Mouse (Mus musculus): ENCODE results near the gene Mmp20. TPM values are rescaled to one million over a fixed set of nuclear protein-coding genes. Genes with fewer than 3 reads are reported as not detected.

Mmp20 gene
- 0.02 TPM in 1 of 2 replicates, not detected in the other for polyA plus RNA-seq (2012; rRNA removed)

DNA sequence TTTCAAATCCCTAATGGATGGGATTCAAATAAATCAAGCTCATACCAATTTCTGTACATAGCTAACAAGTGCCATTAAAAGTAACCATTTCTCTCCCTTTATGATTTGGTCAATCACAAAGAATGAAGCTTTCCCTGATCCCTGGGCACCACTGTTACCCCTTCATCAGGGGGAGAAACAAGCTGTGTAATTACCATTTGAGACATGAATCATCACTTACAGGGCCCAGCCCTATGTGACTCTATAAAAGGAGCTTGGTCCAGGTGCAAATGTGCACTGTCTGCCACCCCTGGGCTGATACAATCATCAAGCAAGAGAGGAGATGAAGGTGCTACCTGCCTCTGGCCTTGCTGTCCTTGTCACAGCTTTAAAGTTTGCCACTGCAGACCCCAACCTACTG, at the start of gene Mmp20:
Gene Mmp20 (plus strand): TSS at position 301 of the 400 bp plus-strand sequence.
- no peak for TF ChIP-seq CTCF (IDR thresholded peaks at IDR 0.05; ENCODE audit: control insufficient read depth, insufficient read depth, insufficient replicate concordance, low read depth, low read length)
- no peak for TF ChIP-seq POLR2A (IDR thresholded peaks at IDR 0.05; ENCODE audit: control insufficient read depth, low read depth, low read length)

GRCm38 (mm10) chr9:7590063-7590462, 38.0 kb upstream of the Mmp20 start:
- Histone ChIP-seq H3K27ac (ENCODE audit: control insufficient read depth, insufficient read depth, low read depth, low read length) (no peak overlapping the region), H3K27me3 (ENCODE audit: control insufficient read depth, insufficient read depth, low read length) (no peaks in the 10 kb centered on the region), H3K4me1 (ENCODE audit: control insufficient read depth, insufficient read depth, low read length) (no peaks in the 10 kb centered on the region), H3K36me3 (ENCODE audit: control insufficient read depth, insufficient read depth, low read length) (no peaks in the 10 kb centered on the region), H3K4me3 (ENCODE audit: control insufficient read depth, low read depth, low read length) (no peak overlapping the region)
- TF ChIP-seq POLR2A (IDR thresholded peaks at IDR 0.05; ENCODE audit: control insufficient read depth, low read depth, low read length) (no peak), CTCF (IDR thresholded peaks at IDR 0.05; ENCODE audit: control insufficient read depth, insufficient read depth, insufficient replicate concordance, low read depth, low read length) (no peak)

More for the DNA sequence above, at the start of gene Mmp20:
- Histone ChIP-seq H3K4me3 (ENCODE audit: control insufficient read depth, low read depth, low read length) (no peak within 1 kb of the TSS), H3K27ac (ENCODE audit: control insufficient read depth, insufficient read depth, low read depth, low read length) (no peak within 1 kb of the TSS), H3K36me3 (ENCODE audit: control insufficient read depth, insufficient read depth, low read length) (no peaks in the 10 kb centered on the region), H3K4me1 (ENCODE audit: control insufficient read depth, insufficient read depth, low read length) (no peaks in the 10 kb centered on the region), H3K27me3 (ENCODE audit: control insufficient read depth, insufficient read depth, low read length) (no peaks in the 10 kb centered on the region)

- Histone ChIP-seq H3K27me3 (ENCODE audit: control insufficient read depth, insufficient read depth, low read length) (no peaks in the 10 kb centered on the region), H3K36me3 (ENCODE audit: control insufficient read depth, insufficient read depth, low read length) (no peaks in the 10 kb centered on the region), H3K4me3 (ENCODE audit: control insufficient read depth, low read depth, low read length) (no peak overlapping the region), H3K4me1 (ENCODE audit: control insufficient read depth, insufficient read depth, low read length) (no peaks in the 10 kb centered on the region), H3K27ac (ENCODE audit: control insufficient read depth, insufficient read depth, low read depth, low read length) (no peak overlapping the region)
- TF ChIP-seq POLR2A (IDR thresholded peaks at IDR 0.05; ENCODE audit: control insufficient read depth, low read depth, low read length) (no peak), CTCF (IDR thresholded peaks at IDR 0.05; ENCODE audit: control insufficient read depth, insufficient read depth, insufficient replicate concordance, low read depth, low read length) (no peak)
Measured at GRCm38 (mm10) chr9:7593272-7593812, 34.7 kb upstream of the Mmp20 start.

- H3K4me3 ChIP-seq (ENCODE audit: control insufficient read depth, low read depth, low read length) = peak overlapping the region; percentile 65
- H3K27me3 ChIP-seq (ENCODE audit: control insufficient read depth, insufficient read depth, low read length) = no peaks in the 10 kb centered on the region
- H3K4me1 ChIP-seq (ENCODE audit: control insufficient read depth, insufficient read depth, low read length) = no peaks in the 10 kb centered on the region
- H3K36me3 ChIP-seq (ENCODE audit: control insufficient read depth, insufficient read depth, low read length) = no peaks in the 10 kb centered on the region
- TF ChIP-seq CTCF (IDR thresholded peaks at IDR 0.05; ENCODE audit: control insufficient read depth, insufficient read depth, insufficient replicate concordance, low read depth, low read length) = peak; percentile 69; the same call in 1 of the 2 replicates
- TF ChIP-seq POLR2A (IDR thresholded peaks at IDR 0.05; ENCODE audit: control insufficient read depth, low read depth, low read length) = no peak
- no peak overlapping the region for H3K27ac ChIP-seq (ENCODE audit: control insufficient read depth, insufficient read depth, low read depth, low read length)
Measured at GRCm38 (mm10) chr9:7594816-7595540, 33.1 kb upstream of the Mmp20 start.

GRCm38 (mm10) chr9:7602982-7603742, 24.9 kb upstream of the Mmp20 start:
- TF ChIP-seq CTCF (IDR thresholded peaks at IDR 0.05; ENCODE audit: control insufficient read depth, insufficient read depth, insufficient replicate concordance, low read depth, low read length) = peak; percentile 43; the same call in 1 of the 2 replicates
- TF ChIP-seq POLR2A (IDR thresholded peaks at IDR 0.05; ENCODE audit: control insufficient read depth, low read depth, low read length) = no peak
- H3K4me3 ChIP-seq (ENCODE audit: control insufficient read depth, low read depth, low read length) = no peak overlapping the region
- no peaks in the 10 kb centered on the region for H3K4me1 ChIP-seq (ENCODE audit: control insufficient read depth, insufficient read depth, low read length)
- H3K36me3 ChIP-seq (ENCODE audit: control insufficient read depth, insufficient read depth, low read length) = no peaks in the 10 kb centered on the region
- H3K27ac ChIP-seq (ENCODE audit: control insufficient read depth, insufficient read depth, low read depth, low read length) = no peak overlapping the region
- no peaks in the 10 kb centered on the region for H3K27me3 ChIP-seq (ENCODE audit: control insufficient read depth, insufficient read depth, low read length)

GRCm38 (mm10) chr9:7604005-7604404, 24.0 kb upstream of the Mmp20 start:
- TF ChIP-seq CTCF (IDR thresholded peaks at IDR 0.05; ENCODE audit: control insufficient read depth, insufficient read depth, insufficient replicate concordance, low read depth, low read length) (no peak), POLR2A (IDR thresholded peaks at IDR 0.05; ENCODE audit: control insufficient read depth, low read depth, low read length) (no peak)
- Histone ChIP-seq H3K4me1 (ENCODE audit: control insufficient read depth, insufficient read depth, low read length) (no peaks in the 10 kb centered on the region), H3K27me3 (ENCODE audit: control insufficient read depth, insufficient read depth, low read length) (no peaks in the 10 kb centered on the region), H3K27ac (ENCODE audit: control insufficient read depth, insufficient read depth, low read depth, low read length) (no peak overlapping the region), H3K4me3 (ENCODE audit: control insufficient read depth, low read depth, low read length) (no peak overlapping the region), H3K36me3 (ENCODE audit: control insufficient read depth, insufficient read depth, low read length) (no peaks in the 10 kb centered on the region)

GRCm38 (mm10) chr9:7605638-7606037, 22.4 kb upstream of the Mmp20 start:
- H3K36me3 ChIP-seq (ENCODE audit: control insufficient read depth, insufficient read depth, low read length) = no peaks in the 10 kb centered on the region
- H3K27me3 ChIP-seq (ENCODE audit: control insufficient read depth, insufficient read depth, low read length) = no peaks in the 10 kb centered on the region
- no peaks in the 10 kb centered on the region for H3K4me1 ChIP-seq (ENCODE audit: control insufficient read depth, insufficient read depth, low read length)
- H3K27ac ChIP-seq (ENCODE audit: control insufficient read depth, insufficient read depth, low read depth, low read length) = no peak overlapping the region
- no peak overlapping the region for H3K4me3 ChIP-seq (ENCODE audit: control insufficient read depth, low read depth, low read length)
- TF ChIP-seq POLR2A (IDR thresholded peaks at IDR 0.05; ENCODE audit: control insufficient read depth, low read depth, low read length) (no peak), CTCF (IDR thresholded peaks at IDR 0.05; ENCODE audit: control insufficient read depth, insufficient read depth, insufficient replicate concordance, low read depth, low read length) (no peak)
